Mouse (Mus musculus): ENCODE data around the gene Tekt5.
A peak's percentile ranks its signal among the peaks of the same experiment; 100 is the strongest.

The Tekt5 gene

DNA sequence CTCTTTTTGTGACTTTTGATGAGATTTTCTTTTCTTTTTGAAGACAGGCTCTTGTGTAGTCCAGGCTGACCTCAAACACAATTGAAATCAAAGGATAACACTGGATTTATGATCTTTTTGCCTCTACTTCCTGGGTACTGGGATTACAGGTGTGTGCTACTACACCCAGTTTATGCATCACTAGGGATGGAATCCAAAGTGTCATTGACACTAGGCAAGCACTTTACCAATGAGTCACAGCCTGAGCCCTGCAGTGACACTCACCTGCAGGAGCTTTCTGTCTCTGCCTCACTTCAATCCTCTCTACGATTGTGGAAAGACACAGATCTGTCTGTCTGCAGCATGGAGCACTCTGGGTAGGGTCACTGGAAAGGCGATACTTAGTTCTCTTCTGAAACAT, 59.3 kb downstream of the Tekt5 start:
- no peak for DNase-seq

DNA sequence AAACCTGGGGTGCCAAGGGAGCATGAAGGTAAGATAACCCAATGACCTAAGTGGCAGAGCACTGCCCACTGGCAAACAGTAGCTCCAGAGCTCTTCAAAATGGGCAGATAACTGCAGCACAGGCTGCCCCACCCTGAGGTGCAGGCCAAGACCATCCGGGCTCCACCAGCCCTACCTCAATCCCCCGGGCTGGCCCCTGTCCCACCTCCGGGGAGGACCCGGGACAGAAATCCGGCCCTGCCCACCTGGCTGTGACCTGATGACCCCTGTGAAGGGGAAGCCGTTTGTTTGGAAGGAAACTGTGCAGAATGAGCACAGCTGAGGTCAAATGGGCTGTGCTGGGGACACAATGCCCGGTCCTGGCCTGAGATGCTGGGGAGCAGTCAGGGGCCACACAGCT, 62.6 kb downstream of the Tekt5 start:
- DNase-seq = peak; percentile 30

DNA sequence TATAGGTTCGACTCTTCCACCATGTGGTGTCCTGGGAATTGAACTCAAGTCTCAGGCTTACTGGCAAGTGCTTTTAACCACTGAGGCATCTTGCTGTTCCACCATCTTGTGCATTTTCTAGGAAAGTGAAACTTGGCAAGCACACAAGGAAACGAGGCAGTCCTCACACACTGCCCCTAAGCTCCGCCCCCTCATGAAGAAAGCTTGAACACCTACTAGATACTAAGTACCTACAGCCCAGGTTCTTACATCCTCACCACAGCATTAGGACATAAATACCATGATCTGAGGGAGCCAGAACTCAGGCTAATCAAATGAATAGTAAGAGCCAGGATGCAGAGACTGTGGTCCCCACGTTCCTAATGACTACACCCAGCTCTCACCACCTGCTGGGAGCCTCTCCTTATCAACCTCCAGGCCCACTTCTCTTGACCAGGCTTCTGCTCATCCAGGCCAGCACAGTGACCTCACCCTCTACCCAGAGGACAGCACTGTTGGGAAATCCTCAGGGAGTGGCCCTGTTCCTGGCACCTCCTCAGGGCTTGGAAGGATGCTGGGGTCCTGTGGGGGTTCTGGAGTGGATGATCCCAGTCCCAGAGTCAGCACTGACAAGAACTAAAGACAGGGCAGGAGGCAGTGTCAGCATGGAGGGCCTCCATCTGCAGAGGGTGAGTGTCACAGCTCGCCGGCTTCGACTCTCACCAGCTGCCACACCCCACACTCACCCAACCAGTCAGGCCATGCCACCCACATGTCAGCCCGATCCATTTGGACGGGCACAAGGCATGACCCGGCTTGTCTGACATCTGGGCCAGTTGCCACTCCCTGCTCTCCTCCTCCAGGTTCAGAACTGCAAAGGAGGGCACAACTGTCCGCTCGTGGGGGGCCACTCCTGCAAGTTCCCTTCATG, 64.4 kb downstream of the Tekt5 start:
- no peak for DNase-seq

DNA sequence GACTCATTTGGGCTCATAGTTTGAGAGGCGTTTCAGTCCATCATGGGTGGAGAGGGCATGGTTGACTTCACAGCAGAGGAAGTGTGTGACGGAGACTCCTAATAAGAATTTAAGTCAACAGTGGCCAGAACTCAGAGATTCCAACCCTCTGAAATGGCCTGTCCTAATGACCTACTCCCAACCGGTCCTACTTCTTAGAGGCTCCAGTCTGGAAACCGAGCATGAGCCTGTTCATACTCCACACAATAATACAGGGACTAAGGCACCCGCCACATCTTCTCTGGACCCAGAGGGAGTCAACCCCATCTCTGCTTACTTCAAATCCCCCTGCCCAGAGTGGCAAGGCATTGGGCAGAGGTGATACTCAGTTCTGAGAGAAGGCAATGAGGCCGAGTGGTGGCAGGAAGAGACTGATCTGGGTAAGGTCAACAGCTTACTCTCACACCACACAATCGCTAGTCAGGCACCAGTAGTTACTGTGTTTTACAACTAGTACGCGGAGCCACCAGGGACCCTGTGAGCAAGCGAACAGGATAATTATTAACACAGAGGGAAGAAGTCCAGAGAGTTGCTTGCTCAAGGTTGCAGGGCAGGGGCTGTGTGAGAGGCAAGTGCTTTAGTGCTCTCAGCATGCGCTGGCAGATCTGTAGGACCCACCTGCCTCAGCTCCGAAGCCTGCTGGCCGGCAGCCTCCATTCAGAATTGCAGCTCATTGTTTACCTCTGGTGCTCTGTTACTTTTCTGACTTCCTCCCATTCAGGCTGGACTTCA, 67.5 kb downstream of the Tekt5 start:
- peak; percentile 54 for DNase-seq

DNA sequence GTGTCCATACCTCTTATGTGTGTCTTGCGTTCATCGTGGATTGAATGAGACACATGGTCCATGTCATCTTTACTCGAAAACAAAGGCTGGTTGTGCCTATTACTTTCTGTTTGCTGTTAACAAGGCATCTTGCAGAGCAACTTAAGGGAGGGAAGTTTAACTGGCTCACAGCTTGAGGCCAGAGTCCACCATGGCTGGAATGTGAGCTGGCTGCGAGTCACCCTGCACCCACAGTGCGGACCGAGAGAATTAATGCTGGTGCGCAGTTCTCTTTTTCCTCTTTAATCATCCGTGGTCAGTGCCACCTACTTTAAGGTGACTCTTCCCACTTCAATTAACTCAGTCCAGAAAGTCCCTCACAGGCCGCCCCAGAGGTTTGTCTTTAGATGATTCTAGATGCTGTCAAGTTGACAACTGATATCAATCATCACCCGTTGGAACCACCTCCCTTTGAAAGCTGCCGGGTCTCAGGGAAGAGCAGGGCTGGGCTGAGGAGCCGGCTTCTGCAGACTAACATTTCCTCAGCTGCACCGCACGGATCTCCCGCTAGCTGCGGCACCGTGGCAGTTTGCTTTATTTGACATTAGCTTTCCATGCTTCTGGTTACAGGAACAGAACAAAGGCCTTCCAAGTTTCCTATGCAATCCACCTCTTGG, 75.2 kb downstream of the Tekt5 start:
- peak; percentile 50 for DNase-seq

DNA sequence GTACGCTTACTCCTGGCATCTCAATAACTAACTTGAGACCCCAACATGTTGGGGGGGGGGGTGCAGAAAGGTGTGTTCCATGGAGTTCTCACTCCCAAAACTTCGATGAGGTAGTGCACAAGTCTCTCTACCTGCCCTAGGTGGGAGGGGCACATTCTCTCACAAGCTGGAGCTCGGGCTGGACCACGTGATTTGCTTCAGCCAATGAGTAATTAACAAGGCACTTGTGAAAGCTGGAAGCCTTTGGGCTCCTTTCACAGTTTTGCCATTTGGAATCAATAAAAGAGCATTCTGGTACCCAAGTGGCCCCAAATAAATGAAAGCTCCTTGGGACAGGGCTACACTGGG, 78.1 kb downstream of the Tekt5 start:
- DNase-seq = no peak

DNA sequence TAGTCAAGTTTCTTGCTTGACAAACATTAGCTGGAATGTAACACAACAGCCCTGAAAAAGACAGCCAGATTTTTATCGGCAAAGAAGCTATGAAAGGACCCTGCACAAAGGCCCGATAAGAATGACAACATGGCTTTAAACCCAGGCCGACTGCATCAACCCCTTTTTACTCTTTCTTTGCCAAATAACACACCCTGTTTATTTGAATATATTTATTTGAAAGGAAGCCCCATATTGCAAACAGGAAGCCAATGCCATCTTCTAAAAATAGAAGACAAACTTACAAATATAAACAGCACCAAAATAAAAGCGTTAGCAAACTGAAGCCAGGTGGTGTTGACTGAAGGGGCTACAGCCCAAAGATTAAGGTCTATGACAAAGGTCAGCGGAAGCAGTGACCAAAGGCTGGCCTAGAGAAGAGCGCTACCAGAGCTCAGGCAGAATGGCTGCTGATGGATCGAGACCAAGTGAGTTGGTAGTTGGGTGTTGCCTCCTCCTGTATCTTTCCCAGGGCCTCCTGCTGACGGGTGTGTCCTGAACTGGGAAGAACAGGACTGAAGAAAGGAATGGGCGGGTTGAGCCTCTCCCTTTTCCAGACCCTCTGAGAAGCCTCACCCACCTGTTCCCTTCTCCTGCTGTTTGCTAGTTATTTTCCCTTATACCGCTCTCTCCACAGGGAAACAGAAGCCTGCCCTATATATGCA, 78.6 kb downstream of the Tekt5 start:
- no peak for DNase-seq

DNA sequence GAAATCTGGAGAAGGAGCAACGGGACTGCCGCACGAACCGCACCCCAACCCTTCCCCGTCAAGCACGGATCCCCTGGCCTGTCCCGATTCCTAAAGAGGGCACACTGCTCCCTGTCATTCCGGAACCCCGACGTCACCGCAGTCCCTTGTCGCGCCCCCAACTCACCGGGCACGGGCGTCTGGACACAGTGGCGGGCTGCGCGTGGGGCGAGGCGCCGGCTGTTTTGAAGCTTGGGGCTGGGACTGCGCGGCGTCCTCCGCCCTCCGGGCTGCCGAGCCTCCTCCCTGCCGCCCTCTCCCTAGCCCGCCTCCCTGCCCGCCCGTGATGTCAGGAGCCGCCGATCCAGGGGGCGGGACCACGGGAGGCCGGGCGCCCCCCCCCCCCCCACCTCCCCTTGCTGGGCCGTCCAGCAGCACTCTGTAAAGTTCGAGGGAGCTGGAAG, 81.6 kb downstream of the Tekt5 start, which contains the start of gene Emp2:
Gene Emp2 (minus strand): TSS at position 323 of the 443 bp plus-strand sequence.
- peak; percentile 84 for DNase-seq

DNA sequence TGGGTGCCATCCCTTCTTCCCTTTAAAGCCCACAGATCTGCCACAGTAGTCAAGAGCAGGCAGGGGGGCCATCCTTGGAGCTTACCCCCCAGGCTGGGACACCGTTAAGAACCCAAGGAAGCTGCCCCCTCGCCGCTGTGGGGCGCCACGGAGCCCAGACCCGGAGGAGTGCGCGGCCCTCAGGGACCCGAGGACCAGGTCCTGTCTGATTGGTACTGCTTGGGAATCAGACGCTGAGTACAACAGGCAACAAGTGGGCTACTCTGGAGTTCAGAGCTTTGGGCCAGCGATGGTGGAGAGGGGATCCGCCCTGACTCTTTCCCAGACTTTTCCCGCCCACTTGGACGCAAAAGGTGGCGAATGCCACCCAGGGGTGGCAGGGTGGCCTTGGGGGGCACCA, 82.1 kb downstream of the Tekt5 start:
- peak; percentile 48 for DNase-seq

DNA sequence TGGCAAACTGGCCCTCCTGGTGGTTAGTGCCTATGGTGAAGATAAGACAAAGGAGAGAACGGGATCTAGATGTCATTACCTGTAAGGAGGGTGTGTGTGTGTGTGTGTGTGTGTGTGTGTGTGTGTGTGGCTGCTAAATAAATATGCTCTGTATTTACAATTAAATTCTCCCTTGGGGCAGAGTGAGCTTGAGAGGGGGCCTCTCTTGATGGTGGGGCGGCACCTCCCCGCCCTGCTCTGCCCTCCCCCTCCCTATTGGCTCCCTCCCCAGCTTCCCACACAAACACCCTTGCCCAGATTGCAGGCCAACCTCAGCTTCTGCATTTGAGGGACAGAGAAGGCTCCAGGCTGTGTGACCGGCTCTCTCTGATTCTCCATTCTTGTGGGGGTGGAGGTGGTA, 83.3 kb downstream of the Tekt5 start:
- DNase-seq = no peak

DNA sequence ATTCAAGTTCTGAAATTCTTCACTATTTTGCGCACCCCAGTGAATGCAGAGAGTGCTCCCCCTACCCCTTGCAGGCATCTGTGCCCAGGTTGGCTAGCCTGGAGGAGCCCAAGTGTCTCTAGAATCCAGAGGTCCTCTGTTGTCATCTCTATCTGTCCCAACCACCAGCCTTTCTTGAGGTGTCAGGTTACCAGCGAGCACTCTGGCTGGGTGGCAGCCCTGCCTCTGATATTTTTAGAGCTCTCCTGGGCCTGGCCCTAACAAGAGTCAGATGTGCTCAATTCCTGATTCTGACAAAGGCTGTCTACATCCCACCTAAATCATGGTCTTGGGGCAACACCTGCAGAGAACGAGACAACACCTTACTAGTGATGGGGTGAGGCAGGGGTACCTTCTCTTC, 84.2 kb downstream of the Tekt5 start:
- no peak for DNase-seq

DNA sequence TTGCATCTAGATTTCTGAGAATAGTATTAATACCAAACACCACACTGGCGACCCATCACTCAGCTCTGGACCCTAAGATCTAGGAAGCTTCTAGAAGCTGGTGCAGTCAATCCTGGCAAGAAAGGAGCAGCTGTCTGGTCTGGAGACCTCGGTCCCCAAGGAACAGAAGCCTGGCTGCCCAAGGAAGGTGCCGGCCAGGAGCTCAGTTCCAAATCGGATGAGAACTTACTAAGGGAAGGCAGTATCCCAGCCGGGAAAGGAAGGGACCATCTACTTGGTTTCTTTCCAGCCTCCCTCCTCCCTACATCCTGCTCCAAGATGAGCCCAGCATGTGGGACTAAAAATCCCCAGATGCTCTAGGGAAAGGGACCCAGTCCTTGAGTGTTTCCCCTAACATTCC, 84.8 kb downstream of the Tekt5 start:
- no peak for DNase-seq
